Mouse (Mus musculus) kidney, adult 2 months (tissue): ENCODE data around the gene Swi5.

Experiments used
- CTCF ChIP-seq: fragments of 200-500 bp; conservative IDR thresholded peaks from 2 replicates; pipeline ENCODE4 v1.5.1; 2011; ENCODE audit warnings: low read depth, mild to moderate bottlenecking, control low read depth, low read length, moderate library complexity, mixed read lengths; ENCODE audit not compliant: insufficient read depth, insufficient read length
- POLR2A ChIP-seq: fragments of 200-500 bp; IDR thresholded peaks from one replicate; pipeline ENCODE4 v1.6.1; 2011; ENCODE audit warnings: low read depth, low read length, control low read depth

DNA sequence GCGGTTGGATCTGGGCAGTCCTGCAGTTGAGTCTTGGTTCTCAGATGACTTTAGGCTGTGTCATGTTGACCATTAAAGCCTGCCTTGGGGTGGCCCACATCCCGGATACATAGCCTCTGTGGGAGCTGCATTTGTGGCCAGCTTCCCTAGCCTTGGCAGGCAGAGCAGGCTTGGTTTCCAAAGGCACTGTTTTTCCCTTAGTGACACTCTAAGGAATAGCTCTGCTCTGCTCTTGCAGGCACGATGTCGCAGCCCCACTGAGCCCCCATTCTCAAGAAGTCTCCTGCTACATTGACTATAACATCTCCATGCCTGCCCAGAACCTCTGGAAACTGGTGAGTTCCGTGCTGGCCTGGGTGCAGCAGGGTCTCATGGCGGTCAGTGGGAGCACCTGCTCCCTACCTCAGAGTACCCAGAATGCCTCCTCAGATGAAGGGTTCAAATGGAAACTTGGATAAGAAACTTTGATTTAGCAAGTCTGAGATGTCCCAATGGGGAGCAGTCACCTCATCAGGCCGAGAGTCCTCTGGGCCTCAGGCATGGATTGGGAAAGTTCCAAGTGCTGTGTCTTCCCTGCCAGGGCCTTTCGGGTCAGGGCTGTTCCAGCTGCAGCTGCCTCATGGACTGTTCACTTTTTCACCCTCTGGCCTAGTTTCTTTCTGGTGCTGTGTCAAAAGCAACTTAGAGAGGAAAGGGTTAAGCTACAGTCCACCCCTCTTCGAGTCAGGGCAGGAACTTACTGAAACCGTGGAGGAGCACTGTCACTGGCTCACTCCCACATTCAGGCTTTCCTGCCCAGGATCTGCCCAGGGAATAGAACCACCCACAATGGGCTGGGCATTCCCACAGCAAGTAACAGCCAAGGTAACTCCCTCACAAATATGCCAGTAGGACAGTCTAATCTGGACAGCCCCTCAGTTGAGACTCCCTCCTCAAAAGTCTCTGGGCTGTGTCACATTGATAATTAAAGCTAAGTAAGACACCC is 39.2 kb downstream of the Swi5 start:
- TF ChIP-seq POLR2A (no peak), CTCF (no peak)
